Mouse (Mus musculus) frontal cortex, postnatal 36 days (tissue): ENCODE data around the gene Eva1c.
A peak's percentile ranks its signal among the peaks of the same experiment; 100 is the strongest.

Experiments used
- DNase-seq, 2 experiments: peaks; one replicate each; pipeline ENCODE4 v3.0.0; 2022; ENCODE audit warnings: low spot score in 2 of 2

Eva1c gene

GRCm38 (mm10) chr16:90865652-90866051 lies 39.1 kb downstream of the Eva1c start:
- no peak for DNase-seq

- DNase-seq: no peak
These were observed 41.6 kb downstream of the Eva1c start for GRCm38 (mm10) chr16:90868129-90868528.

- no peak for DNase-seq
These were observed 42.8 kb downstream of the Eva1c start for GRCm38 (mm10) chr16:90869361-90869760.

GRCm38 (mm10) chr16:90872936-90873335 lies 46.4 kb downstream of the Eva1c start:
- no peak for DNase-seq

GRCm38 (mm10) chr16:90874536-90874935 lies 48.0 kb downstream of the Eva1c start:
- DNase-seq: no peak

- no peak for DNase-seq
These were observed 51.8 kb downstream of the Eva1c start for GRCm38 (mm10) chr16:90878135-90878860.

- DNase-seq: no peak
These were observed 56.0 kb downstream of the Eva1c start for GRCm38 (mm10) chr16:90882501-90882977.

- DNase-seq: no peak
These were observed 58.8 kb downstream of the Eva1c start for GRCm38 (mm10) chr16:90885351-90885750.

GRCm38 (mm10) chr16:90885781-90886565 lies 59.5 kb downstream of the Eva1c start:
- DNase-seq: peak in 1 of 2 experiments; percentile 14

GRCm38 (mm10) chr16:90890683-90891082 lies 64.2 kb downstream of the Eva1c start:
- peak in 1 of 2 experiments; percentile 13 for DNase-seq

- no peak for DNase-seq
These were observed 65.1 kb downstream of the Eva1c start for GRCm38 (mm10) chr16:90891601-90892000.

GRCm38 (mm10) chr16:90892081-90892480 lies 65.6 kb downstream of the Eva1c start:
- no peak for DNase-seq

GRCm38 (mm10) chr16:90893019-90893418 lies 66.5 kb downstream of the Eva1c start:
- no peak for DNase-seq

GRCm38 (mm10) chr16:90893792-90894191 lies 67.3 kb downstream of the Eva1c start:
- no peak for DNase-seq

GRCm38 (mm10) chr16:90897651-90898050 lies 71.1 kb downstream of the Eva1c start:
- no peak for DNase-seq

- no peak for DNase-seq
These were observed 73.0 kb downstream of the Eva1c start for GRCm38 (mm10) chr16:90899498-90899897.

GRCm38 (mm10) chr16:90901364-90901763 lies 74.8 kb downstream of the Eva1c start:
- no peak for DNase-seq

GRCm38 (mm10) chr16:90903300-90903699 lies 76.8 kb downstream of the Eva1c start:
- DNase-seq: no peak

- DNase-seq: no peak
These were observed 80.7 kb downstream of the Eva1c start for GRCm38 (mm10) chr16:90907250-90907649.

GRCm38 (mm10) chr16:90910855-90911533 lies 84.5 kb downstream of the Eva1c start:
- no peak for DNase-seq

- no peak for DNase-seq
These were observed 85.2 kb downstream of the Eva1c start for GRCm38 (mm10) chr16:90911766-90912165.

- no peak for DNase-seq
These were observed 89.5 kb downstream of the Eva1c start for GRCm38 (mm10) chr16:90916040-90916481.
